Mouse (Mus musculus) layer of hippocampus, adult 18-20 months (tissue): ENCODE results near the gene Nkg7. TPM values are rescaled to one million over a fixed set of nuclear protein-coding genes. Genes with fewer than 3 reads are reported as not detected.
A peak's percentile ranks its signal among the peaks of the same experiment; 100 is the strongest.

Source experiments
- DNase-seq, 2 experiments: peaks; one replicate each; pipeline ENCODE4 v3.0.0; 2022; ENCODE audit warnings: low spot score in 2 of 2
- total RNA-seq, 2 experiments: library from RNA; stranded (reverse); gene quantifications; 2 replicates each; pipeline ENCODE4 v1.2.3; 2021

Nkg7 gene
- total RNA-seq, 2 experiments from 2014 or later: not detected

DNA sequence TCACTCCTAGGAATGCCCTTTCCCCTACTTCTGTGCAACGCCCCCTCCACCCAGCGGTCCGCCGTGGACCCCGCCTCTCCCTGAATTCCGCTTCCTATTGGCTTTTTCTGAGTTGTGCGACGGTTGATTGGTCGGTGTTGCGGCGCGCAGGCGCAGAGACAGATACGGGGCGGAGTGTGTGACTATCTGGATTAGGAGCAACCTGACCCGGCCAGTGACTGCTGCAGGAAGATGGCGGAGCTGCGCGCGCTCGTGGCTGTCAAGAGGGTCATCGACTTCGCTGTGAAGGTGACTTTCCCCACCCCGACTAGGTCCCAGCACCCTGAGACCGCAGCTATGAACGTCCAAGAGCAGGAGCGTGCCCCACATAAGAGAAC, 7.0 kb downstream of the Nkg7 start, which contains the start of the genes Etfb and Gm45233:
Gene Etfb (plus strand): TSS at position 167 of the 377 bp plus-strand sequence.
Gene Gm45233 (plus strand): TSS at position 212 of the 377 bp plus-strand sequence.
- peak; percentile 93 to 96 for DNase-seq

- DNase-seq: no peak
Observed at GRCm38 (mm10) chr7:43447801-43448200, 10.9 kb downstream of the Nkg7 start.

DNA sequence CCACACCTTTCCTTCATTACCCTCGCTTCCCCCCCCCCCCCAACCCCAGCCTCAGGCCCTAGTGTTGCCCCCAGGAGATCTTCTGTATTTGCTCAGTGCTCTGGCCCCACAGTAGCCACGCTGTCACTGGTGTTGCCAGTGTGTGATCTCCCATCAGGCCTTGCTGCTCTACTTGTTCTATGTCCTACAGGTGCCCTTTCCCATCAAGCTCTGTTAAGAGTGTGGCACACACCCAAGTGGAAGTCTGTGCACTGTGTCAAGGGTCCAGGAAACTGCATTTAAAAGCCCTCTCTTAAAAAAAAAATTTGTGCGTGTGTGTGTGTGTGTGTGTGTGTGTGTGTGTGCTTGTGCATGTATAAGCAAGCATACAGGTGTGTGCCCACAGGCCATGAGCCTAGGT, 11.4 kb downstream of the Nkg7 start:
- no peak for DNase-seq

GRCm38 (mm10) chr7:43449811-43450210, 12.9 kb downstream of the Nkg7 start:
- DNase-seq: no peak

DNA sequence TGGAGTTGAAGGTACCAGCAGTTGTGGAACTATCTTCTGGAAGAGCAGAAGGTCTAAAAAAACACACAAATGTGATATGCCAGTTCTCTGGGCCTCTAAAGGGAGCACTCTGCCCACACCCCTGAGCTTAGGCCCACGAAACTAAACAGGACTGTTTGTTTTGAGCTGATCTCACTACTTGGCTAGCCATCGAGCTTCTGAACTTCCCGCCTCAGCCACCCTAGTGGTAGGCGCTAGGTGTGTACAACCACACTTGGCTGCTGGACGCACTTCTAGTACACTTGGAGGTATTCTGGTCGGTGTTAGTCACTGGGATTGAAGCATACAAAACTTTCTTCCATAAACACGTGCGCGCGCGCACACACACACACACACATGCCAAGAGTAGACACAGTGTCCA, 14.9 kb downstream of the Nkg7 start:
- DNase-seq: no peak

GRCm38 (mm10) chr7:43452609-43453008, 15.7 kb downstream of the Nkg7 start:
- DNase-seq: no peak

- DNase-seq: no peak
Observed at GRCm38 (mm10) chr7:43453599-43454355, 16.9 kb downstream of the Nkg7 start.

DNA sequence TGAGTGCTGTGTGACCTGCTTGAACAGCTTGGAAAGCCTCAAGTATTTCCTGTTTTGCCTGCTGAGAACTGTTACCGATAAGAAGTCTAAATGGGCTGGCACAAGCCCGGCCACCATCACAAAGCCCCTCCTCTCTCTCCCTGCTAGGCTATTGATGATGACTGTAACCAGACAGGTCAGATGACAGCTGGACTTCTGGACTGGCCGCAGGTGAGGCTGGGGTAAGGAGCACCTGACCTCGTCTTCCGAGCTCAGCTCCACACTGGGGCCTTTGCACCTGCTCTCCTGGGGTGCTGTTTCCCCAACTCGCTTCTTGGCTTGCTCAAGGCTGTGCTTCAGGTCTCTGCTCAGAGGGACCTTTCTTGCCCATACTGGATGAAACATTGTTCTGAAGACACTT, 17.5 kb downstream of the Nkg7 start:
- DNase-seq: no peak

DNA sequence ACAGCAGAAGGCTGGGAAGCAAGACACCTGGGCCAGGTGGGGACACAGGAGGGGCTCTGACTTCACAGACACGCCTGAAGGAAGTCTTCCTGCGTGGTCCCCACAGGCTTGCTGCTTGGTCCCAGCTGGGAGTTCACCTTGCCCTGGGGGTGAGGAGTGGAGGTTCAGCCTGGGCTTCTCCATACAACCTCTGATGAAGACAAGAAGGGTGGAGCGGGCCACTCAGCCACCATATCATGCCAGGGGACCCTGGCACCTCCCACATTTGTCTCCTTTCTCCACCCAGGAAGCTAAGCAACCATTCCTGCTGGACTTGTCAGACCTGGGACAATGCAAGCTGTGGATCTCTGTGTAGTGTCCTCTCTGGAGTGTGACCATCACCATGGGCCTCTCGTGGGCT, 26.0 kb downstream of the Nkg7 start, which contains the start of gene Vsig10l:
Gene Vsig10l (plus strand): TSS at position 301 of the 400 bp plus-strand sequence.
- no peak for DNase-seq

- no peak for DNase-seq
Observed at GRCm38 (mm10) chr7:43463976-43464375, 27.1 kb downstream of the Nkg7 start.

DNA sequence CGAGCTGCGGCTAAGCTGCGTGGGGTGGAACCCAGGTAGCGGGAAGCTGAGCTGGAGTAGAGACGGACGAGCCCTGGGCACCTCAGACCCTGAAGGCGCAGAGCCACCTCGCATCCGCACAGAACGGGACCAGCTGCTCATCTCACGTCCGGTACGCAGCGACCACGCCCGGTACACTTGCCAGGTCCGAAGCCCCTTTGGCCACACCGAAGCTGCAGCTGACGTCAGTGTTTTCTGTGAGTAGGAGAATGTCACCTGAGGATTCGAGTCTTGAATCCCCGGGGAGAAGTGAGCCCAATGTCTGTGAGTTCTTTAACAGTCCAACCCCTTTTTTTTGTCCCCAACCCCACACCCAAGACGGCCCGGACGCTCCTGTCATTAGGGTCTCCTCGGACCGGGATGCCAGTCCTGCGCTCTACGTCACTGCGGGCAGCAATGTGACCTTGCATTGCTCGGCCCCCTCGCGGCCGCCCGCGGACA, 28.0 kb downstream of the Nkg7 start:
- DNase-seq: no peak

GRCm38 (mm10) chr7:43465344-43466098, 28.6 kb downstream of the Nkg7 start:
- DNase-seq: peak; percentile 69 to 80

DNA sequence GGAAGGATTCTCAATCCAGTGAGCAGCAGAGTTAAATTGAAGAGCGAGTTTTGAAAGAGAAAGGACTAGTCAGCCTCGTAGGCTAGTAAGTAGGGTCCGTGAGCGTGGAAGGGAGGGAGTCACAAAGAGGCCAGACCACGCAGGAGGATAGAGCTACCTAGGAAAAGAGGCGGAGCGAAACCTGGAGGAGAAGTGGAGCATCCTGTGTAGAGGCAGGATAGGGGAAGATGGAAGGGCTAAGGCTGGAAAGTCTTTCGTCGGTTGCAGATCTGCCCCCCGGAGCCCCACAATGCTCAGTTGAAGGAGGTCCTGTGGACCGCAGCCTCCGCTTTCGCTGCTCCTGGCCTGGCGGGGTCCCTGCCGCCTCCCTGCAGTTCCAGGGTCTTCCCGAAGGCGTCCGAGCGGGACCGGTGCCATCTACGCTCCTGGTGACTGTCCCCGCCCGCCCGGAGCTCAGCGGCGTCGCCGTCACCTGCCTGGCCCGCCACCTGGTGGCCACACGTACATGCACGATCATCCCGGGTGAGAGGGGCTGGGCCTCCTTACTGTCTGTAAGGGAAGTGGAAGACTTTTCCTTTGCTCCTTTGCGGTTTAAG, 29.3 kb downstream of the Nkg7 start:
- DNase-seq: peak; percentile 51 to 79

DNA sequence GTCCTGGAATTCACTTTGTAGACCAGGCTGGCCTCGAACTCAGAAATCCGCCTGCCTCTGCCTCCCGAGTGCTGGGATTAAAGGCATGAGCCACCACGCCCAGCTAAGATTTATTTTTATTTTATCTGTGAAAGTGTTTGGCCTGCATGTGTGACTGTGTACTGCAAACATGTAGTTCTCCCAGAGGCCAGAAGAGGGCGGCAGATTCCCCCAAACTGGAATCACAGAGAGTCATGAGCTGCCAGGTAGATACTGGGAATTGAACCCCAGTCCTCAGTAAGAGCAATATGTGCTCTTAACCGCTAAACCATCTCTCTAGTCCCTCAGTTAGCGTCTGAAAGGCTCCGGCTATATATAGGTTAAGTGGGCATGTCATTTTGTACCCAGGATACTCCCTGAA, 33.5 kb downstream of the Nkg7 start:
- DNase-seq: peak in 1 of 2 experiments; percentile 35

GRCm38 (mm10) chr7:43475706-43476105, 38.8 kb downstream of the Nkg7 start:
- DNase-seq: no peak

GRCm38 (mm10) chr7:43476376-43476775, 39.5 kb downstream of the Nkg7 start:
- DNase-seq: no peak

DNA sequence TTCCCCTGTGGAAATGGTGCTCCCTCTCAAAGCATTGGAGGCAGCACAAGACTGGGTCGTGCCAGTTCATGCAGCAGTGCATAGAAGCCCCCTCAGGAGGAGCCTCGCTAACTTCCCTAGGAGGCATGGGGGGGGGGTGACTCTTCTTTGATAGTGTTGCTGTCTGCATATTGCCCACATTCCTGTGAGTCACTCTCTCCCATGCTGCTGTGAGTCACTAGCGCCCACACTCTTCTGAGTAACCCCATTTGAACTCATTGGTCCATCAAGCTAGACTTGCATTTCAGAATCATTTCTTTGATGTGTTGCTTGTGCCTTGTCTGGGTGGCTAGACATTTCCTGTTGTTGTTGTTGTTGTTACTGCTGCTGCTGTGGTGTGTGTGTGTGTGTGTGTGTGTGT, 44.3 kb downstream of the Nkg7 start:
- peak; percentile 64 to 80 for DNase-seq

DNA sequence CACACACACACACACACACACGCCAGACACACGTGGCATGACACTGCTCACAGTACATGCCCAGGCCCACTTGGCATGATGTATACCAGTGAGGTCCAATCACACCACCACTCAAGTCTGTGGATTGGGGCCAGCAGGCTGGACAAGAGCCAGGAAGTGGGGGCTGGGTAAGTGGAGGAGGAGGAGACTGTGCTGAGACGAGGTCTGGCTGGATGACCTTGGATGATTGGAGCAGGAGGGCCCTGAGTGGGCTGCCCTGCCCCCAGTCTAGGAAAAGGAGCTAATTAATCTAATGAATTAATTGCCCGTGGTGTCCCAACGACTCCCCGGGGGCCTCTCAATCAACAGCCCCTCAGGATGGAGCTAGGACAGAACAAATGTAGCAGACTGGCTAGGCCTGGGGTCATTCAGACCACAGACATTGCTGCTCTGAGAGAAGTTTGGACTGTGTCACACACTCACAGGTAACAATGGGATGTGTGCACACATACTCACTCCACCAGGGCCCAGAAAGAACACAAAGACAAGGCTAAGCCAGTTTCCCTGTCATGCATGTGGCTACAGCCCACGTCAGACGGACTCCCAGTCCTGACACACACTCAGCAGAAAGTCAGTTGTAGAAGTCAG, 45.3 kb downstream of the Nkg7 start:
- no peak for DNase-seq

DNA sequence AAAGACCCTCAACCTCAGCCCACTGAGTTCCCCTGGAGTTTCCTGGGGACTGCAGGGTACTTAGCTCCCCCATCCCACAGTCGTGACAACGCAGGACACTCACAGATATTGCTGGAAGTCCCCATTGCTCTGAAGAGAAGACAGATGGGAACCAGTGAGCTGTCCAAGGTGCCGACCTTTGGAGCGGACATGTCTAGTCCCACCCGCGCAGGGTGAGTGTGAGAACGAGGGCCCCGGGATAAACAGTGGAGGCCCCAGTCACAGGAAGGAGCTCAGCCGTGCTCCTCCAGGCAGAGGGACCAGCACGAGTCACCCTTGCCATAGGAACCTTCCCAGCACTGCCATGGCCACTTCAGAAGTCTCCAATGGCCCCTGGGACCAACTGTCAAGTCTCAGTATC, 46.4 kb downstream of the Nkg7 start:
- DNase-seq: no peak
